Mouse (Mus musculus): ENCODE measurements around the gene Slc25a16. TPM values are rescaled to one million over a fixed set of nuclear protein-coding genes. Genes with fewer than 3 reads are reported as not detected.

Slc25a16 gene
- total and polyA plus RNA-seq, 3 experiments = 8.3 to 12.1 TPM; not detected in 1

- no peaks in the 10 kb centered on the region for H3K27me3 ChIP-seq (ENCODE audit: control insufficient read depth in 1 of 2, insufficient read depth in 2 of 2, low read length in 2 of 2)
- H3K4me1 ChIP-seq (ENCODE audit: control insufficient read depth in 1 of 2, insufficient read depth in 2 of 2, low read length in 2 of 2) = no peaks in the 10 kb centered on the region
- H3K79me2 ChIP-seq (ENCODE audit: control insufficient read depth, insufficient read depth, low read length, poor library complexity) = no peaks in the 10 kb centered on the region
- no peaks in the 10 kb centered on the region for H3K9me3 ChIP-seq (replicated peaks; ENCODE audit: insufficient read depth, low read length)
- peaks cover 0 to 6% of the 10 kb centered on the region in 2 experiments; a peak in 2 of 4 replicates for H3K36me3 ChIP-seq (ENCODE audit: control insufficient read depth in 1 of 2, insufficient read depth in 2 of 2, low read length in 2 of 2)
- no peak overlapping the region for H3K27ac ChIP-seq (ENCODE audit: control insufficient read depth, low read depth, low read length)
- no peak for DNase-seq (ENCODE audit: low read depth, low spot score)
- TF ChIP-seq MYB (IDR thresholded peaks at IDR 0.05; ENCODE audit: low read depth, low read length) = no peak
- no peak for TF ChIP-seq HCFC1 (IDR thresholded peaks at IDR 0.05; ENCODE audit: low read depth, low read length)
- TF ChIP-seq GATA1 (IDR thresholded peaks at IDR 0.05; ENCODE audit: low read depth, low read length) = no peak
- no peak for TF ChIP-seq NRF1 (IDR thresholded peaks at IDR 0.05; ENCODE audit: insufficient read depth, low read depth, low read length, poor library complexity, severe bottlenecking)
- no peak for TF ChIP-seq ETS1 (IDR thresholded peaks at IDR 0.05; ENCODE audit: low read depth, low read length)
- TF ChIP-seq RAD21 (IDR thresholded peaks at IDR 0.05; ENCODE audit: low read depth, low read length) = no peak
- no peak for TF ChIP-seq JUND (IDR thresholded peaks at IDR 0.05; ENCODE audit: low read depth, low read length)
- TF ChIP-seq TBP (IDR thresholded peaks at IDR 0.05; ENCODE audit: low read depth, low read length) = no peak
- TF ChIP-seq RCOR1 (IDR thresholded peaks at IDR 0.05; ENCODE audit: low read depth, low read length) = no peak
- TF ChIP-seq GABPA (IDR thresholded peaks at IDR 0.05; ENCODE audit: low read depth, low read length) = no peak
- no peak for TF ChIP-seq BHLHE40 (IDR thresholded peaks at IDR 0.05; ENCODE audit: borderline replicate concordance, low read depth, low read length)
- no peak for TF ChIP-seq CTCF (IDR thresholded peaks at IDR 0.05 in 2 of 3, conservative IDR thresholded peaks at IDR 0.05 in 1 of 3; ENCODE audit: control insufficient read depth in 1 of 3, insufficient read depth in 1 of 3, low read depth in 2 of 3, low read length in 3 of 3, poor library complexity in 1 of 3, severe bottlenecking in 1 of 3)
- no peak for TF ChIP-seq EP300 (IDR thresholded peaks at IDR 0.05; ENCODE audit: low read depth in 1 of 2, low read length in 2 of 2)
- TF ChIP-seq POLR2A (IDR thresholded peaks at IDR 0.05; ENCODE audit: control insufficient read depth in 1 of 2, insufficient read depth in 1 of 2, low read depth in 1 of 2, low read length in 2 of 2, poor library complexity in 1 of 2) = no peak
- no peak for TF ChIP-seq KAT2A (conservative IDR thresholded peaks at IDR 0.05; ENCODE audit: low read depth, low read length)
- TF ChIP-seq MAFK (IDR thresholded peaks at IDR 0.05; ENCODE audit: borderline replicate concordance, low read depth, low read length) = no peak
- TF ChIP-seq UBTF (IDR thresholded peaks at IDR 0.05; ENCODE audit: borderline replicate concordance, insufficient read depth, low read depth, low read length) = no peak
- no peak overlapping the region for H3K4me3 ChIP-seq (ENCODE audit: control insufficient read depth in 1 of 2, insufficient read depth in 1 of 2, low read depth in 2 of 2, low read length in 2 of 2)
- no peak overlapping the region for H3K9ac ChIP-seq (ENCODE audit: control insufficient read depth, low read depth, low read length, poor library complexity, severe bottlenecking)
These were observed 45.4 kb downstream of the Slc25a16 start for GRCm38 (mm10) chr10:62965796-62966195.

GRCm38 (mm10) chr10:62966291-62966690 lies 45.9 kb downstream of the Slc25a16 start:
- peaks cover 0 to 5% of the 10 kb centered on the region in 2 experiments; a peak in 2 of 4 replicates for H3K36me3 ChIP-seq (ENCODE audit: control insufficient read depth in 1 of 2, insufficient read depth in 2 of 2, low read length in 2 of 2)
- TF ChIP-seq POLR2AphosphoS2 (IDR thresholded peaks at IDR 0.05; ENCODE audit: low read length) (no peak), NRF1 (IDR thresholded peaks at IDR 0.05; ENCODE audit: insufficient read depth, low read depth, low read length, poor library complexity, severe bottlenecking) (no peak), RCOR1 (IDR thresholded peaks at IDR 0.05; ENCODE audit: low read depth, low read length) (no peak), POLR2AphosphoS5 (IDR thresholded peaks at IDR 0.05; ENCODE audit: borderline replicate concordance, low read depth, low read length) (no peak), TCF12 (IDR thresholded peaks at IDR 0.05; ENCODE audit: low read depth, low read length) (no peak), JUND (IDR thresholded peaks at IDR 0.05; ENCODE audit: low read depth, low read length) (no peak), RAD21 (IDR thresholded peaks at IDR 0.05; ENCODE audit: low read depth, low read length) (no peak), CHD2 (IDR thresholded peaks at IDR 0.05; ENCODE audit: low read length) (no peak), CHD1 (IDR thresholded peaks at IDR 0.05; ENCODE audit: low read depth, low read length) (no peak), USF2 (IDR thresholded peaks at IDR 0.05; ENCODE audit: borderline replicate concordance in 1 of 2, insufficient read depth in 1 of 2, low read depth in 1 of 2, low read length in 2 of 2) (no peak), BHLHE40 (IDR thresholded peaks at IDR 0.05; ENCODE audit: borderline replicate concordance, low read depth, low read length) (no peak), USF1 (IDR thresholded peaks at IDR 0.05; ENCODE audit: low read depth, low read length) (no peak), ZNF384 (IDR thresholded peaks at IDR 0.05; ENCODE audit: low read depth, low read length) (no peak)
- no peaks in the 10 kb centered on the region for H3K79me2 ChIP-seq (ENCODE audit: control insufficient read depth, insufficient read depth, low read length, poor library complexity)
- no peak overlapping the region for H3K27ac ChIP-seq (ENCODE audit: control insufficient read depth, low read depth, low read length)
- H3K4me1 ChIP-seq (ENCODE audit: control insufficient read depth in 1 of 2, insufficient read depth in 2 of 2, low read length in 2 of 2) = no peaks in the 10 kb centered on the region
- H3K9me3 ChIP-seq (replicated peaks; ENCODE audit: insufficient read depth, low read length) = no peaks in the 10 kb centered on the region
- no peak overlapping the region for H3K9ac ChIP-seq (ENCODE audit: control insufficient read depth, low read depth, low read length, poor library complexity, severe bottlenecking)
- H3K4me3 ChIP-seq (ENCODE audit: control insufficient read depth in 1 of 2, insufficient read depth in 1 of 2, low read depth in 2 of 2, low read length in 2 of 2) = no peak overlapping the region
- no peaks in the 10 kb centered on the region for H3K27me3 ChIP-seq (ENCODE audit: control insufficient read depth in 1 of 2, insufficient read depth in 2 of 2, low read length in 2 of 2)
- no peak for DNase-seq (ENCODE audit: low read depth, low spot score)
